Comparison of ENCODE assay signal across 18 mouse cellular contexts in the genomic region with DNA sequence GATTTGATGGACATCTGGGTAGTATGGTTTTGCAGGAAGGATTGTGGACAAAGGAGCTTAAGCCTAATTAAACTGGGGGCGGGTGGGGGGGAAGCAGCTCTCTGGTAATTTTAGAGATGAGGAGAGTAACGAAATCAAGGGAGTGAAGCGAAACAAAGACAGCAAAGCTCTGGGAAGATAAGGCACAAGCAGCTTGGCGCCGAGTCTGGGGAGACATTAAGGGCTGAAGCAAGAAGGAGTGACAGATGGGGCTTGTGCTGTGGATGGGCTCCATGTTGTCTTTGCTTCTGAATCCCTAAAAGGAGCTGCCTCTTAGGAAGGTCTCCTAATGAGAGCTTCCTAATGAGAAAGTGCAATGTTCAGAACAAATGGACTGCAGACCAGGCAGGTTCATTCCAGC.
DNase-seq lines count a peak whose midpoint lies in the region; ATAC-seq and TF ChIP-seq lines count a peak whose summit lies in the region.
"Had no signal": no experiment of that assay in that cellular context is flagged by ENCODE, and none has a peak within 500 bp of the region (broad histone marks: within the 10 kb centered on the region; RNA-seq: fewer than 3 reads in every experiment).

No protein-coding gene starts in this region.

- H3K27ac ChIP-seq in forebrain, embryonic 10.5 days, result 0 out of 2 replicates have a peak overlapping the region, but pooled peaks have one; percentile 56
- H3K27ac ChIP-seq in forebrain, embryonic 14.5 days (ENCODE audit: low read depth, low read length), result no peak overlapping the region
- H3K27ac ChIP-seq in layer of hippocampus, adult 2 months, result peak overlapping the region; percentile 63
- H3K27ac ChIP-seq: embryonic facial prominence, embryonic 13.5 days; hindbrain, embryonic 15.5 days; kidney, postnatal 0 days had no signal

- ATAC-seq in forebrain, embryonic 14.5 days, result no peak; the same call in 1 of the 2 replicates
- ATAC-seq: intestine, postnatal 0 days had no signal

- no peaks in the 10 kb centered on the region for H3K9me3 ChIP-seq in forebrain, embryonic 10.5 days
- H3K9me3 ChIP-seq in forebrain, embryonic 14.5 days (replicated peaks; ENCODE audit: control insufficient read depth, low read length), result no peaks in the 10 kb centered on the region
- H3K9me3 ChIP-seq: embryonic facial prominence, embryonic 13.5 days; heart, embryonic 12.5 days; hindbrain, embryonic 15.5 days had no signal

- DNase-seq in forebrain, embryonic 10.5 days (ENCODE audit: extremely low spot score, low spot score), result no peak
- DNase-seq in forebrain, embryonic 14.5 days (ENCODE audit: low spot score), result no peak
- no peak for DNase-seq in layer of hippocampus, adult 2 months (ENCODE audit: low spot score in 2 of 2)
- DNase-seq in layer of hippocampus, postnatal 25 days (ENCODE audit: extremely low spot score in 1 of 2, low spot score in 1 of 2), result no peak
- DNase-seq in right cerebral cortex, postnatal 4 days, result peak; percentile 19
- no peak for DNase-seq in right cerebral cortex, postnatal 25 days
- DNase-seq in heart, postnatal 10 days, result no peak
- DNase-seq: adrenal gland, postnatal 25 days; cerebellum, adult 9-10 months; lung, adult 18-20 months; lung, postnatal 14 days; thymus, postnatal 25 days had no signal

- peaks cover 8% of the 10 kb centered on the region for H3K4me1 ChIP-seq in forebrain, embryonic 10.5 days
- H3K4me1 ChIP-seq in forebrain, embryonic 14.5 days (ENCODE audit: control insufficient read depth, insufficient read depth, low read length), result no peaks in the 10 kb centered on the region
- H3K4me1 ChIP-seq: heart, embryonic 12.5 days had no signal

- H3K4me2 ChIP-seq in forebrain, embryonic 14.5 days (ENCODE audit: low read length), result no peak overlapping the region
- H3K4me2 ChIP-seq: embryonic facial prominence, embryonic 13.5 days; heart, embryonic 12.5 days; hindbrain, embryonic 15.5 days; liver, embryonic 11.5 days had no signal

- 46% methylated on average over 5 of the region's 5 CpGs for WGBS in forebrain, embryonic 10.5 days
- WGBS in forebrain, embryonic 14.5 days, result 10% methylated on average over 5 of the region's 5 CpGs

- no peak overlapping the region for H3K9ac ChIP-seq in forebrain, embryonic 14.5 days (ENCODE audit: low read length)
- H3K9ac ChIP-seq: embryonic facial prominence, embryonic 13.5 days; heart, embryonic 12.5 days; hindbrain, embryonic 15.5 days had no signal

- intact Hi-C loops in heart, postnatal 10 days (cut with DNase I), result no loop called here

- no peak for TF ChIP-seq CTCF in layer of hippocampus, adult 2 months (conservative IDR thresholded peaks at IDR 0.05)

- H3K4me3 ChIP-seq in forebrain, embryonic 10.5 days, result no peak overlapping the region
- no peak overlapping the region for H3K4me3 ChIP-seq in forebrain, embryonic 14.5 days (ENCODE audit: low read depth, low read length)
- H3K4me3 ChIP-seq in layer of hippocampus, adult 2 months, result no peak overlapping the region
- H3K4me3 ChIP-seq: embryonic facial prominence, embryonic 13.5 days; heart, embryonic 12.5 days; hindbrain, embryonic 15.5 days had no signal

- H3K27me3 ChIP-seq in forebrain, embryonic 10.5 days (ENCODE audit: poor library complexity, severe bottlenecking), result no peaks in the 10 kb centered on the region
- no peaks in the 10 kb centered on the region for H3K27me3 ChIP-seq in forebrain, embryonic 14.5 days (replicated peaks; ENCODE audit: control insufficient read depth, insufficient read depth, low read length)
- H3K27me3 ChIP-seq: heart, embryonic 12.5 days; hindbrain, embryonic 15.5 days had no signal

- H3K36me3 ChIP-seq in forebrain, embryonic 10.5 days (replicated peaks), result no peaks in the 10 kb centered on the region
- no peaks in the 10 kb centered on the region for H3K36me3 ChIP-seq in forebrain, embryonic 14.5 days (ENCODE audit: control insufficient read depth, insufficient read depth, low read length)
- H3K36me3 ChIP-seq: embryonic facial prominence, embryonic 13.5 days; heart, embryonic 12.5 days; hindbrain, embryonic 15.5 days had no signal
